Mouse (Mus musculus): ENCODE measurements around the gene Nfkbia.

Gene Nfkbia

GRCm38 (mm10) chr12:55492184-55492898 is at the start of gene Nfkbia:
Nfkbia (minus strand) TSS chr12:55492647.
- no peak for DNase-seq (ENCODE audit: extremely low read depth, low read depth, low spot score)

- no peak for DNase-seq (ENCODE audit: extremely low read depth, low read depth, low spot score)
Measured at GRCm38 (mm10) chr12:55539157-55539556, 46.7 kb upstream of the Nfkbia start.

GRCm38 (mm10) chr12:55538328-55538971 is 46.0 kb upstream of the Nfkbia start:
- DNase-seq (ENCODE audit: extremely low read depth, low read depth, low spot score) = no peak

GRCm38 (mm10) chr12:55537742-55538141 is 45.3 kb upstream of the Nfkbia start:
- no peak for DNase-seq (ENCODE audit: extremely low read depth, low read depth, low spot score)

- DNase-seq (ENCODE audit: extremely low read depth, low read depth, low spot score) = no peak
Measured at GRCm38 (mm10) chr12:55536537-55537135, 44.2 kb upstream of the Nfkbia start.

GRCm38 (mm10) chr12:55526983-55527752 is 34.7 kb upstream of the Nfkbia start:
- no peak for DNase-seq (ENCODE audit: extremely low read depth, low read depth, low spot score)

GRCm38 (mm10) chr12:55518061-55518738 is 25.8 kb upstream of the Nfkbia start:
- no peak for DNase-seq (ENCODE audit: extremely low read depth, low read depth, low spot score)

GRCm38 (mm10) chr12:55508817-55509216 is 16.4 kb upstream of the Nfkbia start:
- no peak for DNase-seq (ENCODE audit: extremely low read depth, low read depth, low spot score)

GRCm38 (mm10) chr12:55507332-55507935 is 15.0 kb upstream of the Nfkbia start:
- no peak for DNase-seq (ENCODE audit: extremely low read depth, low read depth, low spot score)

- DNase-seq (ENCODE audit: extremely low read depth, low read depth, low spot score) = no peak
Measured at GRCm38 (mm10) chr12:55506029-55506330, 13.5 kb upstream of the Nfkbia start.

- DNase-seq (ENCODE audit: extremely low read depth, low read depth, low spot score) = no peak
Measured at GRCm38 (mm10) chr12:55505314-55506028, 13.0 kb upstream of the Nfkbia start.

GRCm38 (mm10) chr12:55499031-55499430 is 6.6 kb upstream of the Nfkbia start:
- DNase-seq (ENCODE audit: extremely low read depth, low read depth, low spot score) = no peak

GRCm38 (mm10) chr12:55497737-55498136 is 5.3 kb upstream of the Nfkbia start:
- DNase-seq (ENCODE audit: extremely low read depth, low read depth, low spot score) = no peak

GRCm38 (mm10) chr12:55495902-55496605 is 3.6 kb upstream of the Nfkbia start:
- DNase-seq (ENCODE audit: extremely low read depth, low read depth, low spot score) = no peak

GRCm38 (mm10) chr12:55495114-55495901 is 2.9 kb upstream of the Nfkbia start:
- no peak for DNase-seq (ENCODE audit: extremely low read depth, low read depth, low spot score)

GRCm38 (mm10) chr12:55493381-55493780 is 934 bp upstream of the Nfkbia start:
- no peak for DNase-seq (ENCODE audit: extremely low read depth, low read depth, low spot score)

GRCm38 (mm10) chr12:55492941-55493340 is 494 bp upstream of the Nfkbia start:
- DNase-seq (ENCODE audit: extremely low read depth, low read depth, low spot score) = no peak

GRCm38 (mm10) chr12:55491516-55492183 is 797 bp downstream of the Nfkbia start:
- no peak for DNase-seq (ENCODE audit: extremely low read depth, low read depth, low spot score)

Data from fat pad, adult 2 months (tissue).